ENCODE assay signal across 8 mouse cellular contexts in genomic region chr8:10827560-10827959, GRCm38 (mm10).
DNase-seq lines count a peak whose midpoint lies in the region; TF ChIP-seq lines count a peak whose summit lies in the region.

No protein-coding gene starts in this region.

- DNase-seq in adrenal gland, adult 2 months: peak; percentile 11
- no peak for DNase-seq in adrenal gland, postnatal 25 days
- no peak for DNase-seq in left cerebral cortex, adult 2 months (ENCODE audit: extremely low spot score in 1 of 2, low spot score in 2 of 2)
- DNase-seq in left cerebral cortex, adult 11 months (ENCODE audit: low spot score): no peak
- peak; percentile 62 for DNase-seq in lung, postnatal 36 days
- DNase-seq in right cerebral cortex, adult 2 months (ENCODE audit: low spot score in 2 of 2): no peak
- DNase-seq in ovary, postnatal 14 days (ENCODE audit: low spot score): no peak

- no peak overlapping the region for H3K27ac ChIP-seq in left cerebral cortex, adult 2 months
- no peak overlapping the region for H3K27ac ChIP-seq in cortical plate, adult 2 months (ENCODE audit: insufficient read depth, low read length)

- H3K4me3 ChIP-seq in left cerebral cortex, adult 2 months: no peak overlapping the region
- no peak overlapping the region for H3K4me3 ChIP-seq in cortical plate, adult 2 months (ENCODE audit: insufficient read depth, low read length)

- no peak for TF ChIP-seq POLR2A in cortical plate, adult 2 months (IDR thresholded peaks at IDR 0.05; ENCODE audit: extremely low read depth, insufficient read depth, low read length)

- H3K4me1 ChIP-seq in cortical plate, adult 2 months (ENCODE audit: control insufficient read depth, insufficient read depth, low read length): no peaks in the 10 kb centered on the region

- intact Hi-C loops in left cerebral cortex, adult 2 months (cut with DNase I): loop anchor here (5.0 kb wide), 2 partner anchors 70 to 180 kb away; partner anchors contain the start of gene Irs2

- peak; percentile 30 for TF ChIP-seq CTCF in left cerebral cortex, adult 2 months (IDR thresholded peaks at IDR 0.05)
- TF ChIP-seq CTCF in cortical plate, adult 2 months (IDR thresholded peaks at IDR 0.05; ENCODE audit: extremely low read depth, insufficient read depth, low read length): peak; percentile 20; the same call in 1 of the 2 replicates

Comparison
In these comparisons a context has a peak if more than half of its experiments do, and no peak if none do; other contexts are left out.
1. DNase-seq: peak in adrenal gland, adult 2 months (single experiment) and lung, postnatal 36 days (single experiment); none in adrenal gland, postnatal 25 days (single experiment), left cerebral cortex, adult 2 months (0 of 2), left cerebral cortex, adult 11 months (single experiment), right cerebral cortex, adult 2 months (0 of 2) and ovary, postnatal 14 days (single experiment).